Mouse (Mus musculus) liver, embryonic 14.5 days (tissue): Measurements from ENCODE around the gene Adam19.

Experiments used
- CTCF ChIP-seq: IDR thresholded peaks from 2 replicates; pipeline ENCODE4 v1.5.1; 2016; ENCODE audit warnings: antibody characterized with exemption, low read depth, control low read depth
- EP300 ChIP-seq: IDR thresholded peaks from 2 replicates; pipeline ENCODE4 v1.6.1; 2016; ENCODE audit warnings: antibody characterized with exemption, low read depth

DNA sequence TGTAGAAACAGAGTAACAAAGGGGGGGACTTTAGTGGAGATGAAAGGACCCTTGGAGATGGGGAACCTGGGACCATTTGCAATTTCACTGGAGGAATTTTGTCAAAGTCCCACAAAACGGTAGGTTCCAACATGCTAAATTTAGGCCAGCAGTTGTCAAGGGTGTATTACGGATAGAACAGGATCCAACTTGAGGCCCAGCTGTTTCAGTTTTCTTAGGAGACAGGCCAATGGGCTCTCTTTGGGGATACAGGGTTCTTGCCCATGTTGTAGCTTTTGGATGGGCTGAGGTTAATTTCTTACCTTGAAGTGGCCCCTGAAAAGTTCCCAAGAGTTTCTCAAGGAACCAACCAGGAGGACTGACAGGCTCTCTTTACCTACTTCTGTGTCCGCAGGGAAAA is 8.5 kb upstream of the Adam19 start:
- no peak for TF ChIP-seq CTCF
- no peak for TF ChIP-seq EP300
